Mouse (Mus musculus) CH12.LX (cell line): ENCODE measurements at regions not wholly inside any gene's neighbourhood (a gene's known extent, or its start where the extent isn't known, plus 50 kb on each side); places are given as distances from the start of the nearest gene placed in this dataset.

Source experiments
- BHLHE40 ChIP-seq: IDR thresholded peaks from 2 replicates; pipeline ENCODE4 v1.6.1; 2011; ENCODE audit warnings: mild to moderate bottlenecking, low read depth, low read length, improper control_type of control experiment
- EP300 ChIP-seq: IDR thresholded peaks from 2 replicates; pipeline ENCODE4 v1.6.1; 2011; ENCODE audit warnings: low read length, improper control_type of control experiment
- KAT2A ChIP-seq: IDR thresholded peaks from 2 replicates; pipeline ENCODE4 v1.6.1; 2012; ENCODE audit warnings: low read length, improper control_type of control experiment, inconsistent platforms; ENCODE audit not compliant: insufficient replicate concordance
- NELFE ChIP-seq: IDR thresholded peaks from 2 replicates; pipeline ENCODE4 v1.6.1; 2011; ENCODE audit warnings: low read depth, low read length, improper control_type of control experiment
- POLR2A ChIP-seq: IDR thresholded peaks from 2 replicates; pipeline ENCODE4 v1.6.1; 2011; ENCODE audit warnings: low read depth, mild to moderate bottlenecking, improper control_type of control experiment, low read length
- POLR2AphosphoS2 ChIP-seq: IDR thresholded peaks from 2 replicates; pipeline ENCODE4 v1.6.1; 2011; ENCODE audit warnings: low read depth, low read length, improper control_type of control experiment
- SMC3 ChIP-seq: IDR thresholded peaks from 2 replicates; pipeline ENCODE4 v1.6.1; 2011; ENCODE audit warnings: low read depth, low read length, improper control_type of control experiment
- USF2 ChIP-seq: conservative IDR thresholded peaks from 2 replicates; pipeline ENCODE4 v1.6.1; 2011; ENCODE audit warnings: low read depth, low read length, improper control_type of control experiment
- ZNF384 ChIP-seq: IDR thresholded peaks from 2 replicates; pipeline ENCODE4 v1.6.1; 2012; ENCODE audit warnings: low read depth, low read length, improper control_type of control experiment, inconsistent platforms

GRCm38 (mm10) chr1:169093602-169094354, 437.5 kb downstream of the Nuf2 start:
- TF ChIP-seq EP300 (no peak), POLR2A (no peak), ZNF384 (no peak), SMC3 (no peak), KAT2A (no peak), BHLHE40 (no peak), POLR2AphosphoS2 (no peak), NELFE (no peak), USF2 (no peak)
